8 mouse cellular contexts compared by ENCODE assay signal in the genomic region with DNA sequence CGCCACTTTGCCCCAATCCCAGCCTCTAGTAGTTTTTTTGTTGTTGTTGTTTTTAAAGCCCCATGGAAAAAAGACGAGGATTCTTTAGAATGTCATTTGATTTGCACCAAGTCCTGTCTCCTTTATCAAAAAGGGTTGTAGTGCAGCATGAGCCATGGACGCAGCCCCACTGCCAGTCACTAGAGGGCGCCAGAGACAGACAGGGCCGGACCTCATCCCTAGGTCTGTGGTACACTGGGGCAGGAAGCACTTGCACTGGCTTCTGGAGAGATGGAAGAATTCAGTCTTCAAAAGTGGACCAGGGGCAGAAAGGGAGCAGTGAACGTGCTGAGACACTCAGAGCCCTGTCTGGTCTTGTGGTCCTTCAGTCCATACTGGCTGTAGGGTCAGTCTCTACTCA. TPM values are rescaled to one million over a fixed set of nuclear protein-coding genes. Genes with fewer than 3 reads are reported as not detected.
DNase-seq lines count a peak whose midpoint lies in the region; ATAC-seq and TF ChIP-seq lines count a peak whose summit lies in the region.

No protein-coding gene starts in this region.

- H3K36me3 ChIP-seq in G1E (replicated peaks): peaks cover 73% of the 10 kb centered on the region
- H3K36me3 ChIP-seq in forebrain, embryonic 12.5 days (replicated peaks): peaks cover 47% of the 10 kb centered on the region

- H3K9ac ChIP-seq in forebrain, embryonic 12.5 days: no peak overlapping the region

- WGBS in forebrain, embryonic 12.5 days: 35% methylated on average over 6 of the region's 6 CpGs

- no peak overlapping the region for H3K4me3 ChIP-seq in G1E (ENCODE audit: low read depth, low read length)
- H3K4me3 ChIP-seq in forebrain, embryonic 12.5 days (replicated peaks): no peak overlapping the region; the same call in 1 of the 2 replicates

- TF ChIP-seq CTCF in G1E (IDR thresholded peaks at IDR 0.05; ENCODE audit: low read depth, low read length): peak; percentile 97
- peak; percentile 99 for TF ChIP-seq CTCF in brain, embryonic 14.5 days (IDR thresholded peaks at IDR 0.05; ENCODE audit: borderline replicate concordance, extremely low read depth, insufficient read depth, insufficient read length)

- peak overlapping the region; percentile 60; the same call in 1 of the 2 replicates for H3K27ac ChIP-seq in forebrain, embryonic 12.5 days

- peak; percentile 68 for DNase-seq in G1E (ENCODE audit: low spot score)
- DNase-seq in brain, embryonic 14.5 days (ENCODE audit: low read depth): peak; percentile 83
- DNase-seq in heart, postnatal 25 days (ENCODE audit: low spot score): peak; percentile 54
- DNase-seq in layer of hippocampus, postnatal 36 days: peak; percentile 77 to 80
- DNase-seq in right cerebral cortex, postnatal 25 days: peak; percentile 72
- DNase-seq in yolk sac, embryonic 10.5 days (ENCODE audit: low spot score): peak; percentile 65

- no peaks in the 10 kb centered on the region for H3K9me3 ChIP-seq in G1E (replicated peaks)
- no peaks in the 10 kb centered on the region for H3K9me3 ChIP-seq in forebrain, embryonic 12.5 days

- no peaks in the 10 kb centered on the region for H3K27me3 ChIP-seq in G1E (ENCODE audit: insufficient read depth, low read length)
- H3K27me3 ChIP-seq in forebrain, embryonic 12.5 days: no peaks in the 10 kb centered on the region

- intact Hi-C loops in heart, postnatal 25 days (cut with DNase I): loop anchor here (2.0 to 5.0 kb wide), 2 partner anchors 39 to 86 kb away; no protein-coding TSS in a partner anchor

- H3K4me2 ChIP-seq in forebrain, embryonic 12.5 days: no peak overlapping the region

- peaks cover 64% of the 10 kb centered on the region for H3K4me1 ChIP-seq in G1E (ENCODE audit: insufficient read depth, low read depth, low read length)
- peaks cover 30% of the 10 kb centered on the region for H3K4me1 ChIP-seq in forebrain, embryonic 12.5 days

- no peak for TF ChIP-seq POLR2A in brain, embryonic 14.5 days (IDR thresholded peaks at IDR 0.05; ENCODE audit: borderline replicate concordance, extremely low read depth, insufficient read depth, insufficient read length, poor library complexity, severe bottlenecking)

- no peak for ATAC-seq in G1E (ENCODE audit: extremely low read depth, insufficient number of reproducible peaks, low FRiP score, poor library complexity, severe bottlenecking)
- ATAC-seq in forebrain, embryonic 12.5 days (ENCODE audit: low FRiP score): no peak
- ATAC-seq in megakaryocyte, adult 5-6 weeks (ENCODE audit: poor library complexity, severe bottlenecking): peak; percentile 39

RNA-seq across cellular contexts. Expression of a gene that starts 3.3 kb away (rescaled TPM):
- total RNA-seq in G1E (2014; fragmentation: Nextera tagmentation): 165 and 169 TPM in 2 replicates
- 97.2 and 113 TPM in 2 replicates for total RNA-seq in G1E (2017)
- polyA plus RNA-seq in G1E (2012): 89.5 and 105 TPM in 2 replicates
- polyA plus RNA-seq in brain, embryonic 14.5 days (2012; rRNA removed): 824 and 992 TPM in 2 replicates
- 585 and 631 TPM in 2 replicates for polyA plus RNA-seq in forebrain, embryonic 12.5 days (2016; fragmentation: Nextera tagmentation; extraction: Ambion mirVana)
- total RNA-seq in heart, postnatal 25 days (2021): 100 to 1,000 TPM; 105 to 111 TPM
- 100 to 1,000 TPM; 155 to 168 TPM for total RNA-seq in layer of hippocampus, postnatal 36 days (2021)
- total RNA-seq in megakaryocyte, adult 5-6 weeks (2015): 48.4 and 55.7 TPM in 2 replicates
- total RNA-seq in megakaryocyte, adult 5-6 weeks (2017): 40.0 and 42.9 TPM in 2 replicates

RNA-seq across cellular contexts. Expression of a gene that starts 8.4 kb away (rescaled TPM):
- total RNA-seq in G1E (2014; fragmentation: Nextera tagmentation) (0.53 and 2.4 TPM in 2 replicates), G1E (2017) (0.11 and 0.23 TPM in 2 replicates)
- 0.28 and 0.33 TPM in 2 replicates for polyA plus RNA-seq in G1E (2012)
- 102 and 135 TPM in 2 replicates for polyA plus RNA-seq in brain, embryonic 14.5 days (2012; rRNA removed)
- 35.1 and 38.1 TPM in 2 replicates for polyA plus RNA-seq in forebrain, embryonic 12.5 days (2016; fragmentation: Nextera tagmentation; extraction: Ambion mirVana)
- total RNA-seq in heart, postnatal 25 days (2021): 1 to 10 TPM; 2.7 to 3.1 TPM
- 100 to 1,000 TPM; 131 to 137 TPM for total RNA-seq in layer of hippocampus, postnatal 36 days (2021)
- total RNA-seq in megakaryocyte, adult 5-6 weeks (2015): not detected in 2 replicates
- 0.12 TPM in 1 of 2 replicates, not detected in the other for total RNA-seq in megakaryocyte, adult 5-6 weeks (2017)

RNA-seq across cellular contexts. Expression of a gene that starts 14.4 kb away (rescaled TPM):
- total RNA-seq in G1E (2014; fragmentation: Nextera tagmentation): 129 and 135 TPM in 2 replicates
- total RNA-seq in G1E (2017): 107 and 135 TPM in 2 replicates
- 65.6 and 87.1 TPM in 2 replicates for polyA plus RNA-seq in G1E (2012)
- 84.4 and 130 TPM in 2 replicates for polyA plus RNA-seq in brain, embryonic 14.5 days (2012; rRNA removed)
- 72.4 and 73.0 TPM in 2 replicates for polyA plus RNA-seq in forebrain, embryonic 12.5 days (2016; fragmentation: Nextera tagmentation; extraction: Ambion mirVana)
- 10 to 100 TPM; 28.3 to 30.9 TPM for total RNA-seq in heart, postnatal 25 days (2021)
- 10 to 100 TPM; 45.9 to 51.0 TPM for total RNA-seq in layer of hippocampus, postnatal 36 days (2021)
- total RNA-seq in megakaryocyte, adult 5-6 weeks (2015): 60.8 and 76.8 TPM in 2 replicates
- 84.8 and 89.4 TPM in 2 replicates for total RNA-seq in megakaryocyte, adult 5-6 weeks (2017)

RNA-seq across cellular contexts. Expression of a gene that starts 15.4 kb away (rescaled TPM):
- total RNA-seq in G1E (2014; fragmentation: Nextera tagmentation) (11.1 and 13.9 TPM in 2 replicates), G1E (2017) (15.6 and 20.4 TPM in 2 replicates)
- polyA plus RNA-seq in G1E (2012): 65.9 and 74.6 TPM in 2 replicates
- polyA plus RNA-seq in brain, embryonic 14.5 days (2012; rRNA removed): 20.5 and 33.9 TPM in 2 replicates
- polyA plus RNA-seq in forebrain, embryonic 12.5 days (2016; fragmentation: Nextera tagmentation; extraction: Ambion mirVana): 57.8 and 66.4 TPM in 2 replicates
- total RNA-seq in heart, postnatal 25 days (2021): 10 to 100 TPM; 10.2 to 11.2 TPM
- 1 to 10 TPM; 3.0 to 4.1 TPM for total RNA-seq in layer of hippocampus, postnatal 36 days (2021)
- total RNA-seq in megakaryocyte, adult 5-6 weeks (2015): 16.8 and 18.7 TPM in 2 replicates
- total RNA-seq in megakaryocyte, adult 5-6 weeks (2017): 14.1 and 17.7 TPM in 2 replicates

RNA-seq across cellular contexts. Expression of a gene that starts 33.1 kb away (rescaled TPM):
- total RNA-seq in G1E (2014; fragmentation: Nextera tagmentation) (66.0 and 111 TPM in 2 replicates), G1E (2017) (11.3 and 13.5 TPM in 2 replicates)
- 203 and 244 TPM in 2 replicates for polyA plus RNA-seq in G1E (2012)
- polyA plus RNA-seq in brain, embryonic 14.5 days (2012; rRNA removed): 125 and 147 TPM in 2 replicates
- 47.4 and 52.0 TPM in 2 replicates for polyA plus RNA-seq in forebrain, embryonic 12.5 days (2016; fragmentation: Nextera tagmentation; extraction: Ambion mirVana)
- total RNA-seq in heart, postnatal 25 days (2021): 10 to 100 TPM; 45.5 to 49.7 TPM
- total RNA-seq in layer of hippocampus, postnatal 36 days (2021): 100 to 1,000 TPM; 149 to 155 TPM
- 22.2 and 23.0 TPM in 2 replicates for total RNA-seq in megakaryocyte, adult 5-6 weeks (2015)
- 9.6 and 12.2 TPM in 2 replicates for total RNA-seq in megakaryocyte, adult 5-6 weeks (2017)

Comparison
In these comparisons a context has a peak if more than half of its experiments do, and no peak if none do; other contexts are left out.
1. RNA of a gene that starts 8.4 kb away (total RNA-seq): 131 to 137 TPM in layer of hippocampus, postnatal 36 days; 2.7 to 3.1 TPM in heart, postnatal 25 days, 0.11 to 2.4 TPM in G1E and 0.12 TPM in megakaryocyte, adult 5-6 weeks; every median in the first group is over 10 times any median in the second.
2. Peak in every context shown above with its lines, with median percentiles within 50 percentile points of each other: DNase-seq.